Mouse (Mus musculus): Measurements from ENCODE around the gene Gm36864. TPM values are rescaled to one million over a fixed set of nuclear protein-coding genes. Genes with fewer than 3 reads are reported as not detected.

Gene Gm36864
- polyA plus RNA-seq, 3 experiments from 2014 or later = 0.38 TPM; not detected in 2

DNA sequence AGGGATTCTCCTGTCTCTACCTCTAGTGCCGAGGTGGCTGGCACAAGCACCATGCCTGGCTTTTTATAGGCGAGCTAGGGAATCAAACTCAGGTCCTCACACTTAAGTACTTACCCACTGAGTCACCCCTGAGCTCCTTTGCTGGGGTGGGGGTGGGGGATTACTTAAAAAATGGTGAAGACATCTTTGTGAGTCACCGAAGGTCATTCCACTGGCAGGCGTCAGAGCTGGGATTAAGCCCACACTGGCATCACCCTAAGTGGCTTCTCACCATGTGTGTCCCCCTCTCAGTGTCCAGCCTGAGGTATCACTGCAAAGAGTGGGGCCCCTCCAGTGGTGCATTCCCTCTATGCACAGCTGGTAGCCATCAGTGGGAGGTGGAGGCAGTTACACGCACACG lies 24.4 kb downstream of the Gm36864 start:
- no peak for ATAC-seq

DNA sequence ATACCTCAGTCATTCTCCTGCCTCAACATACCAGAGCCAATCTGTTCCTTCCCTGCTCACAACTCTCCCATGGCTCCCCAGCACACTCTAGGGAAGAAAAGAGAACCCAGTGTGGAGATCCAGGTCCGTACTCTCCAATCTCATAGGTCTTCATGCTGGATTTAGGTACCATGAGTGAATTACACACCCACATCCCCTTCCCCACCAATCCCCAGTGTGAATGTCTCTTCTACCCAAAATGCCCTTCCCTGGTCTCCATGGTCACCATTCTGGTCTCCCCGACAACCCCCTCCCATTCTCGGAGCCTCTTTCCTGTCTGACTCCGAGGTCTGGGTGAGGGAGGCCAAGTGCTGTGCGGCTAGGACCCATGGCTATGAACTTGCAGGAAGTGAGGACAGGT lies 25.2 kb downstream of the Gm36864 start, which contains the start of gene Gm15517:
Gene Gm15517 (plus strand): TSS at position 301 of the 400 bp plus-strand sequence.
- no peak for ATAC-seq

DNA sequence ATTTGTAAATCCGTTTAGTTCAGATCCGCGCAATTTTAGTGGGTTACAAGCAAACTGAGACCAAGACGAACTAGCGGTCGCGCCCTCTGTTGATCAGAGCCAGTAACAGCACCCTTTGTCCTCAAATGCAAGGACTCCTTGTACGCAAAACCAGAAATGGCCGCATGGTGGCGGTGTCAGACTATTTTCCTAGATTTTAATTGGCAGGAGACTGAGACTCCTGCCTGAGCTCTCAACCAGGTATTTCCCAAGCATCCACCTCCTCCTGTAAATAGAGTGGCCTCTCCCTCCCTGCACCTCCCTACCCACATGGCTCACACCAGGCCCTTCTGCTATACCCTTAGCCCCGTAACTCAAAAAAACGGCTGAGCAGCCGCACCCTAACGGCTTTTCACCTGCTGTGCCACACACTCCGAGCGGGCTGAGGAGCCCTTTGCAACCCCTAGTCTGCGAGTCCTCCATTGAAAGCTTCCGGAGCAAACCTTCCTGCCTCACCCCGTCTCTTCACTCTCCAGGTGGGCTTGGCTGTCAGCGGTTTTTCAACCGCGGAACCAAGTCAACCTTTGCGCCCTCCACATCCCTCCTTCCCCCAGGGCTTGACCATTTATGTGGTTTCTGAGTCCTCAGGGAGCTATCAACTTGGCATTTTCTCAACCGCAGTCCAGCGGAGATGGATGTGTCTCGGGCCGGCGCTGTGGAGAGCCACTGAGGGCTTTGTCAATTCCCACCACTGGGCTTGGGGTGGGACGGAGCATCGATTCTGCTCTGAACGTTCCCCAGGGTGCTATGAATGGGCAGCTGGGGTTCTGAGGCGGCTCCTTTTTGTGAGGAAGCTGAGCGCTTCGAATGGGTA lies 27.0 kb downstream of the Gm36864 start:
- peak; percentile 87 for ATAC-seq

DNA sequence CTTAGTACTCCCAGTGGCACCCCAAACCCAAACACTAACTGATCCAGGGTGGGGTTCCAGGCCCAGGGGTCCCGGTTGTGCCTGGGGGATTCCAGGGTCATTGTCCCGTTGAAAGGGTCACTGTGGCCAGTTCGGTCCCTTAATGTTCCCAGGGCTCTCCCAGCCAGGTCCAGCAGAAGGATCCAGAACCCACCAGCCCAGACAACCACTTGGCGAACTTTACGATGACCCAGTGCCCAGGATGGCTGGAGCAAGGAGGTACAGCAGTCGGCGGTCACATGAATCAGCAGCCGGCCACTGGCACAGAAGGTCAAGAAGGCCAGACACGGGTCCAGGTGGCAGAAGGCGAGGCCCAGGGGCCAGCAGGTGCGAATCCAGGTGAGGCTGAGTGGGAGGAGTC lies 32.1 kb downstream of the Gm36864 start:
- no peak for ATAC-seq

DNA sequence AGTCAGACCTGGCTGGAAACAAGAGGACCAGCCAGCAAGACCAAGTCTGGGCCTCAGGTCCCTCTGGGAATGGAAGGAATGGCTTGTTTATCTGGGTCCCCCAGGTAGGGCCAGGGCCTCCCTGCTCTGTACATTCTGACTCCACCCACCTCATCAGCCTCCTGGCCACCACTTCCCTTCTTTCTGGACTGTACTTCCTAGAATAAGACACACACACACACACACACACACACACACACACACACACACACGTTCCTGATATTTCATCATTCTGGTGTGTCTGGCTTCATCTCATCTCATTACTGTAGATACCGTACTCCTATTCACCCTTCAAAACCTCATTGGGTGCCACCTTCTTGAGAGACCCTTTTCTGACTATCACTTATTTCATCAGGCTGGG lies 33.4 kb downstream of the Gm36864 start:
- ATAC-seq = no peak

DNA sequence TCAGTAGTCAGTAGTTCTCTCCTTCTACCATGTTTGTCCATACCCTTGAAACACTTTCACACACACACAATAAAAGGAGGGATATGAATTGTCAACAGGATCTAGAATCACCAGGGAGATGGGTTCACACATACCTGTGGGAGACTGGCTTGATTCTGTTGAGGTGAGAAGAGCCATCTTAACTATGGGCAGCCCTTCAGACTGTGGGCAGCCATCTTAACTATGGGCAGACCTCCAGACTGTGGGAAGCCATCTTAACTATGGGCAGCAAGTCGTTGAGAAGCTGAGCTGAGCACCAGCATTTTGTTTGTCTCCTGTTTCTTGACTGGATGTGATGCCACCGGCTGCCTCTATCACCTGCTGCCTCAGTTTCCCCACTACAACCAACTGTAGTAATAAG lies 35.3 kb downstream of the Gm36864 start:
- no peak for ATAC-seq

DNA sequence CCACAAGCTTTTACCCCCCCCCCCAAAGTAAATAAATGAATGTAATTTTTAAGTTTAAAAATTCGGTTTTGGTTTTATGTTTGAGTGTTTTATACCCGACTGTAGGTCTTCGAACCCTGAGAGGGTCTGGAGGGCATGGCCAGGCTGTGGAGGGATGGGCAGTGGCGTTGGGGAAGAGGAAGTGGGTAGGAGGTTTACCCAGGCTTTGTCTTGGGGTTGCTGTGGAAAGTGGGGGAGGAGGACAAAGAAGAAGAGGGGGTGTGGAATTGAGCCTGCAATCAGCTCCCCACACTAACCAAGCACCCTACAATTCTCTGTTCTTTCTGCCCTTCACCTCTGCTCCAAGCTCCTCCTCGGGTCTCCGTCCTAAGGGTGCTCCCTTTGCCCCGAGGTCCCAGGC lies 36.6 kb downstream of the Gm36864 start:
- no peak for ATAC-seq

DNA sequence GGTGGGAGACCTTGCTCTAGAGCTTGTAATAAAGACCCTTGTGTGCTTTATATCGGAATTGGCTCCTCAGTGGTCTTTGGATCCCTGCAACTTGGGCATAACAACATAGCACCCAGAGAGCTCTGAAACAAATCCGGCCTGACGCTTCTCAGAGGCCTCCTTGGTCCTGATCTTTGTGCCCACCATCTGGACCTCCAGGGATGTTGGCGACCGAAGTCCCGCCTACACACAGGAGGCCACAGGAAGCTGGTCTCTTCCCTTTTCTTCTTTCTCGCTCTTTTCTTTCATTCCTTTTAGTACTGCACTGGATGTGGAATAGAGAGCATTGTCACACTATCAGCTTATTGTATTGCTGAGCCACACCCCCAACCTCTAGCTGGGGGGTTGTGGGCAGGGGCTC lies 37.5 kb downstream of the Gm36864 start:
- ATAC-seq = no peak

DNA sequence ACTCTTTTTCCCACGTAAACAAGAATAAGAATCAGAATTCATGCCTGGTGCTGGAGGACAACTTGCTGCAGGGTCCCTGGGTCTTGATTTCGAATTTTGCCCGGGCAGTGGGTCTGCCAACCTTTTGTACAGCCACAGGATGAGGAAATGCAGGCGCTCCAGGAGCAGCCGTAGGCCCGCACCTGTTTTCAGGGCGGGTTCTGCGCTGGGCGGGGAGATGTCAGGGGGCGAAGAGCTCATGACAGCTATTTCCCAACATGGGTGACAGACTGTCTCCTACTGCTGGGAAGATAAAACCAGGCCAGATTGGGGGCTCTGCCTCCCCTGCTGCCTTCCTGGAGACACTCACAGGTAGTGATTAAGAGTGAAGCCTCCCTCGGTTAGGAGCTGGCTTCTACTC lies 38.1 kb downstream of the Gm36864 start:
- no peak for ATAC-seq

DNA sequence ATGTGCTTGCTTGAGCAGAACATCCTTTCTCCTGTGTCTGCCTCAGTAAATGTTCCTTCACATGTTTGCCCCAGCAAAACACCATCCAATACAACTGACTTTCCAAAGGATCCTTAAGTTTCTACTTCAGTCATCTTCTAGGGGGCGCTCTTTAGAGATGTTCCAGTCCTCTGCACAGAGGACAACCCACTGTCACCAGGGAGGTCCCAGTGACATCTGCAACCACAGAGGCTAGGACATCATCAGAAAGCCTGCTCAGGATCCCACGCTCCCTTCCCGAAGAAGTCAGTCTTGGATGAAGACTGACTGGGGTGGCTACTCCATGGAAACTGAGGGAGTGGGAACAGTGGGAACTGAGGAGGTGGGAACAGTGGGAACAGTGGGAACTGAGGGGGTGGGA lies 39.6 kb downstream of the Gm36864 start:
- no peak for ATAC-seq

DNA sequence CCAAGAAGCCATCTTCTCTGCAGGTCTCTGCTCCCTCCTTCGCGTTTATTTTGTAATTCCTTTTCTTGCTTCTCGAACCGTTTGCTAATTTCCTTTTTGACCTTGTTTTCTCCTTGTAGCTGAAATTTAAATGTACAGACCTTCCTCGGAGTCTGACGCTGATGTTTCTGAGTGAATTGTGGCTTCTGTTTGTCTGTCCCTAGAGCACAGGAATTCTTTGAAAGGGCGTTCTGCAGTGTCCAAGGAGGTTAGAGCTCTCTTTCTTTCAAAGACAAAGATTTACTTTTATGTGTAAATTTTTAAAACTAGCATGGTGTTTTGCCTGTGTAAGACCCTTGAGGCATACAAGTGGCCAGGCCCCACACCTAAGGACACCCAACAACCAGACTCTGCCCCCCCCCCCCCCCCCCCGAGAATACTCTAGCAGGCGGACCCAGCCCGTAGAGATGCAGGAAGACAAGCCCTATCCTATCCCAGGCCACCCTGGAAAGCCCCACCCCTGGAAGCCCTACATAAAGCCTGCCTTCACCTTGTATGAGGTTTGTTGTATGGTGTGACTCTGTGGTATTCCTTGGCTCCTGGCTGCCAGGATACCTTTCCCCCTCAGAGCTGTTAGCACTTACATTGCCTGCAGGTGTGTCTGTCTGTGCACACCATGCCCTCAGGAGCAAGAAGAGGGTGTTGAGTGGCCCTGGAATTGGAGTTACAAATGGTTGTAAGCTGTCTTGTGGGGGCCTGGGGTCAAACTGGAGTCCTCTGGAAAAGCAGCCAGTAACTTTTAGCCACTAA lies 40.7 kb downstream of the Gm36864 start:
- no peak for ATAC-seq

DNA sequence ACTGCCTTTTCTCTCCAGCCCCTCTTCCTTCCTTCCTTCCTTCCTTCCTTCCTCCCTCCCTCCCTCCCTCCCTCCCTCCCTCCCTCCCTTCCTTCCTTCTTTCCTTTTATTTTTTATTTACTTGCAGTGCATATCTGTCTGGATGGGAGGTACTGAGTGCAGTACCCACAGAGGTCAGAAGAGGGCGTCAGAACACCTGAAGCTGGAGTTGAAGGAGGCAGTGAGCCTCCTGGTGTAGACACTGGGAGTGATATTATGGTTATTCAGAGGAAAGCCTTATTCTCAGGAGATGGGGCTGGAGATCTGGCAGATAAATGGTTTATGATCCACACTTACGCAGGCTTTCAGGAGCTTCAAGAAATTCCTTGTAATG lies 41.3 kb downstream of the Gm36864 start:
- ATAC-seq = no peak

DNA sequence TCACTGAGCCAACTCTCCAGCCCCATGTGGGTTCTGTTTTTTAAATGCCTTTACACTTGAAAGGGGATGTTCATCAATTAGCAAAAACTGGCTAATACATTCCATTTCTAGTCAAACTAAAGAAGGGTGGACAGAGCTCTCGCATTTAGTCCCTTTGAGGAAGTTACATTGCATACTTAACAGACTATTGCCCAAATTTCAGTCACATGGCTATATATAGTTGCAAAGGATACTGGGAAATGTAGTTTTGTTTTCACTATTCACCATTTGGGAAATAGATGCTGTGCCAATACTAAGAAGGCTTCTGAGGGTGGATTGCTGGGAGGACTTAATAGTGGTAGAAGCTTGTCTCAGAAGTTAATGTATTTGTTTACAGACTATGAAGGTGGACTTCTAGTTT lies 45.0 kb downstream of the Gm36864 start:
- ATAC-seq = no peak

DNA sequence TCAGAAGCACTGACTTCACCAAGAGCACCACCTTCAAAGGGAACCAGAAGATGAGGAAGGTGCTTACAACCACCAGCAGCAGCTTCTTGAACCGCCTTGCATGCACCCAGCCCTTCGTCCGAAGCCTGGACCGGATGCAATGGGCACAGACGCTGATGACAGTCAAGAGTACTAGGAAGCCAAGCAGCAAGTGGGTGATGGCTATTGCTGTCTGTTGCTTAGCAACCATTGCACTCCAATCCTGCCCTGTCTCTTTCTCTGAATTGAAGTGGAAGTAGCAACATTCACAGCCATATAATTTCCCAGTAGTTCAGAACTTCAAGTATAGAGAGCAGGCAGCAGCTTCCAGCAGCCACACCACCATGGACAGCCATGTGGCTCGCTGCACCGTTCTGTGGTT lies 45.6 kb downstream of the Gm36864 start:
- ATAC-seq = no peak

DNA sequence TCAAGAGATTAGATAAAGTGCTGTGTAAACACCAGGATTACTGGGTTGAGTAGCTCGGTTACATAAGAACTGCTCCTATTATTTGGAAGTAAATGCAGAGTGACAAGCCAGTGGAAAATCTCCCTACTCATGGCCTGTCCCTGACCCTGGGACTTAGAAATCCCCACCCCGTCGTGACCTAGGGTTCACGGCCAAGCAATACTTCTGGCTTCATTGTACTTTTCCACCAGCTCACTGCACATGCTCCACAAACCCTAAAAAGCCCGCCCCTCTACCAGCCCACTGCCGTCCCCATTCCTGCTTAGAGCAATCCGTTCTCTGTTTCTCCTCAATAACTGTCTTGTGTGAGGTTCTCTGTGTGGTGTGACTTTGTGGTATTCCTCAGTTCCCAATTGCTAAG lies 51.8 kb downstream of the Gm36864 start:
- ATAC-seq = no peak

DNA sequence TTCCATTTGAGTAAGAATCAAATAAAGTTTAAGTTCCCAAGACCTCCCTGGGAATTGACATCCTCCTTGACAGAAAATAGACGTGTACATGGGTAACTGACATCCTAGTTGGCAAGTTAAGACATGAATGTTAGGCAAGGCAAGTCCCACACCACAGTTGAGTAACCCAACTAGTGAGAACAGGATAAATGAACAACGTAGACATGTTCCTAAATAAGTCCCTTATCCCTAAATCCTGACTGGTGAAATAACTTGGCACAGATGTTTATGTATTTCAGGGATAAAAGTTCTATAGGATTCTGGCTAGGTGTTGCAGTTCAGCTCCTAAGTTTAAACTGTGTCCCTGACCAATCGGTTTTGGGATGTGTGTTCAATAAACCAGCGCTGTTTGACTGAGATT lies 55.0 kb downstream of the Gm36864 start:
- ATAC-seq = no peak

DNA sequence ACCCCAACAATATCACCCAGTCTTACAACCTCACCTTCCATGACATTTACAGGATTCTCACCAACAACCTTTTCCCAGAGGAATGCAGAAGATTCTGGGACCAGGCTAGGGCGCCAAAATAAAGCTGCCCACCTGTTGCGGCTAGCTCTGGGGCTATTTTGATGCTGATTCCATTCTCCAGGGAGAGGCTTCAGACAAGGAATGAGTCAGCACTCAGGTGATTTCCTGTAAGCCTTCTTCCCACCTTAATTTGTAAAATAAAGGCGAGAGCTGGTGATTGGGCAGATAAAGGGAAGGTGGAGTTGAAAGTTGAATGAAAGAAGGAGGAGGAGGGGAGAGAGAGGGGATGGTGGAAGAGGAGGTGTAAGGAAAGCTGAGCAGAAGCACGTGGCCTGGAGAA lies 55.4 kb downstream of the Gm36864 start:
- no peak for ATAC-seq

Other genes with a start within 250 kb of the Gm36864 start
- gene Klk1b11, start 240.3 kb upstream of the Gm36864 start, polyA plus RNA-seq (2017; shearing (Covaris generic)) = not detected
- gene Klk1b26, start 224.0 kb upstream of the Gm36864 start, polyA plus RNA-seq (2017; shearing (Covaris generic)) = not detected
- gene Klk1b27, start 183.9 kb upstream of the Gm36864 start, polyA plus RNA-seq (2017; shearing (Covaris generic)) = 1 to 10 TPM; 3.3 to 6.3 (median 4.1) TPM
- not detected for gene Klk1b21, start 133.8 kb upstream of the Gm36864 start, polyA plus RNA-seq (2017; shearing (Covaris generic))
- gene Klk1b22, start 123.5 kb upstream of the Gm36864 start, polyA plus RNA-seq (2017; shearing (Covaris generic)) = not detected
- gene Klk1b16, start 99.4 kb upstream of the Gm36864 start, polyA plus RNA-seq (2017; shearing (Covaris generic)) = not detected
- not detected for gene Klk1b24, start 47.9 kb upstream of the Gm36864 start, polyA plus RNA-seq (2017; shearing (Covaris generic))
- gene Klk1b3, start 38.0 kb upstream of the Gm36864 start, polyA plus RNA-seq (2017; shearing (Covaris generic)) = not detected
- gene Klk1b4, start 28.7 kb upstream of the Gm36864 start, polyA plus RNA-seq (2017; shearing (Covaris generic)) = not detected
- gene Klk1b5, start 20.2 kb upstream of the Gm36864 start, polyA plus RNA-seq (2017; shearing (Covaris generic)) = not detected
- under 1 TPM in 1 of 3 experiments, not detected in 2; 0.44 TPM for gene Klk1, start 10.8 kb upstream of the Gm36864 start, polyA plus RNA-seq (2017; shearing (Covaris generic))
- gene 1700028J19Rik, start 10.5 kb downstream of the Gm36864 start, polyA plus RNA-seq (2017; shearing (Covaris generic)) = 1 to 10 TPM; 1.3 to 2.5 (median 1.6) TPM
- 100 to 1,000 TPM in 1 of 3 experiments, 10 to 100 TPM in 2; 47.7 to 133 (median 97.4) TPM for gene 2410002F23Rik, start 10.5 kb downstream of the Gm36864 start, polyA plus RNA-seq (2017; shearing (Covaris generic))
- gene Acp4, start 21.2 kb downstream of the Gm36864 start, polyA plus RNA-seq (2017; shearing (Covaris generic)) = not detected
- not detected for gene Gm15517, start 25.3 kb downstream of the Gm36864 start, polyA plus RNA-seq (2017; shearing (Covaris generic))
- under 1 TPM; 0.28 to 0.62 (median 0.34) TPM for gene Clec11a, start 70.7 kb downstream of the Gm36864 start, polyA plus RNA-seq (2017; shearing (Covaris generic))
- under 1 TPM; 0.15 to 0.62 (median 0.20) TPM for gene Shank1, start 74.1 kb downstream of the Gm36864 start, polyA plus RNA-seq (2017; shearing (Covaris generic))
- not detected for gene Syt3, start 147.9 kb downstream of the Gm36864 start, polyA plus RNA-seq (2017; shearing (Covaris generic))
- gene 1700008O03Rik, start 149.6 kb downstream of the Gm36864 start, polyA plus RNA-seq (2017; shearing (Covaris generic)) = not detected
- not detected for gene Lrrc4b, start 192.8 kb downstream of the Gm36864 start, polyA plus RNA-seq (2017; shearing (Covaris generic))
- gene Aspdh, start 229.2 kb downstream of the Gm36864 start, polyA plus RNA-seq (2017; shearing (Covaris generic)) = not detected
- gene Josd2, start 231.8 kb downstream of the Gm36864 start, polyA plus RNA-seq (2017; shearing (Covaris generic)) = 10 to 100 TPM; 46.9 to 62.6 (median 47.0) TPM